ENCODE assay signal across 9 mouse cellular contexts in the genomic region with DNA sequence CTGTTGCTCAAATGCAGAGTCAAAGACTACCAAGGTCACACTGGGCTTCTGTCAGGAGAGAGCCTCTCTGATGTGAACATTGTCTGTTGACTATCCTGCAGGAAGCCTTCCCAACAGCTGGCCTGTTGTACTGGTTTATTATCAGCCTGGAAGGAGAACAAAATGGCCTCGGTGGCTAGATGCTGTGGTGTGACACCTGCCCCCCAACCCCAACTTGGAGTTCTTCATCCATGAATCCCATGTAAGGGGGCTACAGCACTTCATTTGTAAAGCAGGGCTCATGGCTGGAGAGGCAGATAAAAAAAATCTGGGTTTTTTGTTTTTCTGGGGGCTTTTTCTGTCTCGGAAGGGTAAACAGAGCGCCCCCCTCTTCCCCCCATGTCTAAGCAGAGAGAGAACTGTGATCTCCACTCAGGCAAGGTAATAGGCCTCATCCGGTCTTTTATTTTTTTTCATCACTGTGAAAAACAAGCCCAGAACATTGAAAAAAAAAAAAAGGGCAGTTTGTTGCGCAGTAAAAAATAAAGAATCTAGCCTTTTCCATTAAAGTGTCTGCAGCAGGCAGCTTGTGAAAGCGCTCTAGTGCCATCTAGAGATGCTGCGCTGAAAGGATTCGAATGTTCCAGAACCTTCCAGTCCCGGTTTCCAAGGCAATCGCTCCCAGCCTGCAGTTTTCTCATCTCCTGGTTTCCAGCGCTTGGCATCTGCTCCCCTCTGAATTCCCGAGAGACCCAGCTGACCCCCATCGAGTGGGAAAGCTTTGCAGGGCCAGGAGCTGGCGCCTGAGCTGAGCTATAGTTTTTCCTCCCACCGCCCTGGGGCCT.
DNase-seq lines count a peak whose midpoint lies in the region; ATAC-seq and TF ChIP-seq lines count a peak whose summit lies in the region.
"Had no signal": no experiment of that assay in that cellular context is flagged by ENCODE, and none has a peak within 500 bp of the region (broad histone marks: within the 10 kb centered on the region; RNA-seq: fewer than 3 reads in every experiment).

No protein-coding gene starts in this region.

- H3K4me2 ChIP-seq in hindbrain, embryonic 14.5 days (replicated peaks): no peak overlapping the region
- H3K4me2 ChIP-seq: liver, embryonic 13.5 days had no signal

- H3K9me3 ChIP-seq in hindbrain, embryonic 14.5 days (ENCODE audit: control insufficient read depth, low read length): no peaks in the 10 kb centered on the region
- H3K9me3 ChIP-seq: liver, embryonic 13.5 days had no signal

- no peaks in the 10 kb centered on the region for H3K36me3 ChIP-seq in hindbrain, embryonic 14.5 days (replicated peaks; ENCODE audit: control insufficient read depth, insufficient read depth)
- H3K36me3 ChIP-seq: liver, embryonic 13.5 days had no signal

- in situ Hi-C loops in Patski (cut with MboI; ENCODE audit: low pct_unique_long_range_greater_than_20kb): loop anchor here (5.0 kb wide), 1 partner anchor 546 kb away; no protein-coding TSS in a partner anchor

- 0 out of 2 replicates have a peak, but pooled peaks cover 5% of the 10 kb centered on the region for H3K4me1 ChIP-seq in hindbrain, embryonic 14.5 days (replicated peaks; ENCODE audit: control insufficient read depth, insufficient read depth, low read length)
- H3K4me1 ChIP-seq: liver, embryonic 13.5 days had no signal

- POLR2A ChIA-PET in Patski (lab: Charles Lee): no interaction called here

- no peak for ATAC-seq in Patski
- peak; percentile 80 for ATAC-seq in hindbrain, embryonic 14.5 days (ENCODE audit: low FRiP score)
- ATAC-seq in activated CD4-positive, CD25-positive, alpha-beta regulatory T cell, adult 4 months: no peak

- TF ChIP-seq CTCF in Patski (IDR thresholded peaks at IDR 0.05): peak; percentile 78

- H3K27me3 ChIP-seq in Patski: no peaks in the 10 kb centered on the region
- H3K27me3 ChIP-seq in hindbrain, embryonic 14.5 days (ENCODE audit: control insufficient read depth, insufficient read depth, low read length): no peaks in the 10 kb centered on the region
- H3K27me3 ChIP-seq: liver, embryonic 13.5 days had no signal

- peak; percentile 25 for DNase-seq in Patski (ENCODE audit: low read depth, low spot score)
- DNase-seq in cerebellum, postnatal 25 days: peak; percentile 64 to 75
- peak; percentile 66 to 88 for DNase-seq in frontal cortex, postnatal 36 days (ENCODE audit: low spot score in 2 of 2)
- DNase-seq in hindbrain, embryonic 14.5 days (ENCODE audit: low spot score): peak; percentile 88
- DNase-seq in layer of hippocampus, postnatal 14 days (ENCODE audit: low spot score in 2 of 2): peak; percentile 78 to 94
- peak; percentile 73 for DNase-seq in lung, postnatal 14 days
- peak; percentile 76 to 77 for DNase-seq in right cerebral cortex, adult 2 months (ENCODE audit: low spot score in 2 of 2)
- DNase-seq: liver, embryonic 13.5 days had no signal

- peak overlapping the region; percentile 26 for H3K9ac ChIP-seq in hindbrain, embryonic 14.5 days
- H3K9ac ChIP-seq: liver, embryonic 13.5 days had no signal

- no peak overlapping the region for H3K4me3 ChIP-seq in hindbrain, embryonic 14.5 days (replicated peaks; ENCODE audit: low read length)
- H3K4me3 ChIP-seq: liver, embryonic 13.5 days had no signal

- CTCF ChIA-PET in Patski (lab: Charles Lee): interaction anchor here (0.7 to 3.0 kb wide), 4 partner anchors 12 to 679 kb away, joined by 3 to 16 read pairs (median 8); no protein-coding TSS in a partner anchor

- H3K27ac ChIP-seq in hindbrain, embryonic 14.5 days: peak overlapping the region; percentile 77
- H3K27ac ChIP-seq: liver, embryonic 13.5 days had no signal

- 22% methylated on average over 15 of the region's 15 CpGs for WGBS in hindbrain, embryonic 14.5 days

Comparison
In these comparisons a context has a peak if more than half of its experiments do, and no peak if none do; other contexts are left out.
1. DNase-seq: peak in every context shown above with its lines; median percentile 88 in hindbrain, embryonic 14.5 days; 86 in layer of hippocampus, postnatal 14 days; 77 in frontal cortex, postnatal 36 days; 76 in right cerebral cortex, adult 2 months; 73 in lung, postnatal 14 days; 70 in cerebellum, postnatal 25 days; 25 in Patski.